Mouse (Mus musculus) urinary bladder, postnatal 4 days (tissue): ENCODE measurements around the gene Adamts9.
A peak's percentile ranks its signal among the peaks of the same experiment; 100 is the strongest.

Source experiments
- DNase-seq, 2 experiments: peaks; one replicate each; pipeline ENCODE4 v3.0.0; 2021 to 2022; ENCODE audit warnings: low spot score in 2 of 2

The Adamts9 gene

DNA sequence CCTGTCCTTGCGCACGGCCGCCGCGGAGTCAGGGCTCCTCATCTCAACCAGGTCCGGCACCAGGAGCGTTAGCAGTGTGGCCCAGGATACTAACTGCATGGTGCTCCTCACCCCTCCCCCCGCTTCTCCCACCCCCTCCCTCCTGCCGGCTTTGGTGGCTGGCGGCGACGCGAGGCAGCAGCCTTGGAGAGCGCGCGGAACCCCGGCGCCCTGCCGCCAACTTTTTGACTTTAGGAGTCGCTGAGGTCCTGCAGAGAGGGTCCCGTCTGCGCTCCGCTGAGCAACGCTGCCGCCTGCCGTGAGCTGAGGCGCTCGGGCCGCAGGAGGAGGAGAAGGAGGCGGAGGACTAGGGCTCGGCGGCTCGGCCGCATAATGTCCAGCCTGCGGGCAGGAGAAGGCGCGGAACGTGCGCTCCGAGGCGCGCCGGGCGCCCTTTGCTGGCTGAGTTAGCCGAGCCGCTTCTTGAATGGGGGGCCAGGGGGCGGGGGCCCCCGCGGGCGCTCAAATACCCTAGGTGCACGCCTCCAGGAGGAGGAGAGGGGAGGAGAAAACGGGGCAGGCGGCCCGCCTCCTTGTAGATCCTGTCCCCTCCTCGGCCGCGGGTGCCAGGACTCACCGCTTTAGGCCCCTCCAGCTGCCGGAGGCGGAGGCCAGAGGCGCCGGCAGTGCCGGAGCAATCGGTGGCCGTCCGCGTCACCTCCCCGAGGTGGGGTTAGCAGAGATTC lies at the start of gene Adamts9:
Gene Adamts9 (minus strand): TSS at position 436 of the 725 bp plus-strand sequence.
- DNase-seq: peak; percentile 86

DNA sequence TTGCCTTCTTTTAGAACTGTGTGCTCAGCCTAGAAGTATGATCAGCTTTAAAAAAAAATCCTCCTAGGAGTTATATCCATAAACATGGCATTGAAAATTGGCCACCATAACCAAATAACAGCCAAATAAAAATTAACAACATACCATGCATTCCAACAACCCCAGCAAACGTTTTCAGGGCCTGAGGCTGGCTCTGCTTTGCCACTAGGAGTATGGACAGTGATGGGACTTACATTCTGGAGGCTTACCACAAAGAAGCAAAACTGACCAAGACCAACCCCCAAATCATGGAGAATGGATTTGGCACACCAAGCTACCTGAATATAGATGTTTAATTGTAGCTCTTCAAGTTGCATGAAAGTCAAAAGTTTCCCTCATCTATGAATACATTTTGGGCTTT lies 48.3 kb upstream of the Adamts9 start:
- DNase-seq: no peak

DNA sequence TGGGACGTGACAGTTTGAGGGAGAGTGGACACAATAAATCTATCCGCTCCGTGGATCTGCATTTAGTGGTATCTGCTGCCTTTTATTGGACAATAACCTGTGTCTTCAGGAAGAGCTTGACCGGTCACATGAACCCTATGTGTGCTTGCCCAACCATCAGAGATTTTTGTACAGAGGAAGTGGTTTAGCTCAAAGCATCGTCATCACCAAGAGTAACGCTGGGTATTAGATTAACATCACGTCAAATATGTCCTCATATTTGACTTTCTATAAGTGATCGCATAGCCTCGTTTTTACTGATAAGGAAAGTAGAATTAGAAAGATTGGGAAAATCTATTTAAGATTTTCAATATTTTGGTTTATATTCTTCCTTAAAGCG lies 45.3 kb upstream of the Adamts9 start:
- no peak for DNase-seq

DNA sequence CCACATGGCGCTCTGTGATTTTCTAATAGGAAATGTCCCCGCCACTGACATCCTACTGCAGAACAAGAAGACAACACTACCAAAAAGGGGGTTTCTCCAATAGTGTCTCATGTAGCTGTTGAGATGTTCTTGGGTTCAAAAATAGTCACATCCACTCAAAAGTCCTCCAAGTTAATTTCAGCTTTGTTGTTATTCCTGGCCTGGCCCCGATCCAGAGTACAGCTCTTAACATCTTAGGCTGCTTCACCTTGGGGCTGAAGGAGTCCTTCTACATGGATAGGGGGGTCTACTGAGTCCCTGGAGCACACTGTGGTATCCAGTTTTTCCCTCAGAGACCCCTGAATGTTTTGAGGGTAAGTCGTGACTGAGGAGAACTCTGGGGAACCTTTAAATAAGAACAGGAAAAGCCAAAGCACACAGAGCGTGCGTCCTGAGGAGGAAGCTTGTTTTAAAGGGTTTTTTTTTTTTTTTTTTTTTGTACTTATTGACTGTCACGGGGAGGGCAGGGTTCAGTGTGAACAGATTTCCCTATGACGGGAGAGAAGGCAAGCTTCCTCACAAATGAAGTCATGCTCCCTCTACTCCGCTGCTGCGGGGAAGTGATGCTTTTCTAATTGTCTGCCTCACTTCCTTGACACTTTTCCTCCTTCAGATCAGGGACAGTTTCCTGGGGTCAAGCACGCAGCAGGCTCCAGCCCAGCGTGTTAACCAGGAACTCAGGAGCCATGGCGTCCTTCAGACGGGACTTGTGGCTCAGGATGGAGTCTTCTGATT lies 44.7 kb upstream of the Adamts9 start:
- no peak for DNase-seq

DNA sequence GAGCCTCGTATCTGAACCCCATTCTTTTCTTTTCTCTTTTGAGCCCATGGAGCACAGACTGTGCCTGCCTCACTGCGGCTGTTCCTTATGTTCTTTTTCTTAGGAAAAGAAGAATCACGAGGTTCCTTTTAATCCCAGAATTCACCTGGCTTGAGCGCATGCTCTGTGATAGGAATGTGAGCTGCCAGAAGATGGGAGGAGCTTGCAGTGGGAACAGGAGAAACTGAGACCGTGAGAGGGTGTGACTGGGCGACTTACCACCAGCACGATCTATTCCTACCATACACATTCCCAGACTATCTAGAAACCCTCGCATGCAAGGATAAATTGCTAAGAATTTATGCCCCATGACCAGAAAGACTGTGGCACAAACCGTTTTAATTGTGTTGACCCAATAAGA lies 44.1 kb upstream of the Adamts9 start:
- no peak for DNase-seq

DNA sequence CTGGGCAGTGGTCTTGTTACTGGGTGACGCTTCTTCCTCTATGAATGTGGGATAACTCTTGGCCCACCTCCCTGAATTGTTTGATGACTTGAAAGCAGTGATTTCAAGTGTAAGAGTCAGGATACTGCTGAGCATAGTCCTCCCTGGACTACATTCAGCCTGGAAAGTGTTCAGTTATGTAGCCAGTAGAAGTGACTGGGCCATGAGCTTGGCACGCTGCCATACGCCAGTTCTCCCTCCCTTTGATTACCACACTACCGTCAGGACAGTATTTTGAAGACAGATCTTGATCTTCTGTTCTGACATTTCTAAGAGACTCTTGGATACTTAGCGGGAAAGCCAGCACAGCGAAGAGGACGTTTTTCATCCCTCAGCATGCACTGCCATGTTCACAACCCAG lies 40.1 kb upstream of the Adamts9 start:
- DNase-seq: no peak

DNA sequence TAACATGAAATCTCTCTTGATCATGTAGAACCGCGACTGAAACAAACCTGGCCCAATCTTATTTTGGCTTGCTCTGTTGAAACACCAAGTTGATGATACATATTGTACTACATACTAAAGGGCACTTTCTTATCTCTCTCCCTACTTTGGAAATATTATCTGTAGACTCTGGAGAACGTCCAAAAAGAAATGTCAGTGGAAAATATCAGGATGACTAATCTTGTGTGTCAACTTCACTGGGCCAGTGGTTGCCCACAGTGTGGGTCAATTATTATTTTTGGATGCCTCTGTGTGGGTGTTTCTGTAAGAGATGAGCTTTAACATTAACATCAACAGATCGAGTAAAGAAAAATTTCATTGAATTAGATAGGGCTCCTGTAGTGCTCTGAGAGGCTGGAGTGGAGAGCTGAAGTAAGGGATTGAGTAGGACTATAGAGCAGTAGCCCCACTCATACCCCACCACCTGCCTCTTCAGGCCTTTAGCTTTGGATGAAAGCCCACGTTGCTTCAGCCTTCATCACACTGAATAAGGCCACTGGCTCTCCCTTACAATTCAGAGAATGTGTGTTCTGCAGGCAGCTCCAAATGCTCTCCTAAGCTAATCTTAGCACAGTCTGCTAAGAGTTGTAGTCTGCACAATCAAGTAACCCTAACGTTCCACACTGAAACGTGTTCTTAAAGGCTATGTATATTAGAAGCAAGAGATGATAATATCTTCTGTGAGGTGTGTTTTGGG lies 38.3 kb upstream of the Adamts9 start:
- no peak for DNase-seq

DNA sequence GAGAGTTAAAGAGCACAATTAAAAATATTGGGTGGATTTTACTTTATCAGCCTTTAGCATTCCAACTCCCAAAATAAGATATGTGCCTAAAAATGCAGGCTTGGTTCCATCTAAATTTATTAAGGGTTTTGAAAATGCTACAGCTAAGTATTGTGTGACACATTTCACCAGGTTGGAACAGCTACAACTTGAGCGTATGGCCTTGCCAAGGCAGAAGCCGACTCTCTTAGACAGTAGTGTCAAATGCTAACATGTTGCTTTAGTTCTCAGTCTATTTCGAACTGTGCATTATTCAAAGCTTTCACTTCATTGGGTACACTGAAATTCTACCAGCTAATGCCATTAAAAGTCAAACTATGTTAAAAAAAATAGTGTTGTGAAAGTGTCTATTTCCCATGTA lies 30.0 kb upstream of the Adamts9 start:
- no peak for DNase-seq

DNA sequence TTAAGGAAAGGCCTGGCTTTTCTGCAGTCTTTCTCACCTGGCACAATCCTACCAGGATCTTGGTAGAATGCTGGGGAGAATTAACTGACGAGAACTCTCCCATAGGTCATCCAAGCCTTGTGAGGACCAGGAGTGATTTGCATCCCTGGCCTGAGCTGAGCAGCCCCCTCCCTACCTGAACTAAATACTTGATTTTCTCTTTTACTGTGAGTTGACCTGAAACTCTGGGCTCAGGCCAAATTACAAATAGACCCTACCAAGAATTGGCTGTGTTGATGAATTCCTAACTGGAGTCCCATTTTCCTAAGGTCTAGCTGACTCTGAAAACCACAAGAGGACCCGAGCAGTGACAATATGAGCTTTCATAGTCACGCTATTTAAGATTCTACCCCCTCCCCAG lies 25.4 kb upstream of the Adamts9 start:
- no peak for DNase-seq

DNA sequence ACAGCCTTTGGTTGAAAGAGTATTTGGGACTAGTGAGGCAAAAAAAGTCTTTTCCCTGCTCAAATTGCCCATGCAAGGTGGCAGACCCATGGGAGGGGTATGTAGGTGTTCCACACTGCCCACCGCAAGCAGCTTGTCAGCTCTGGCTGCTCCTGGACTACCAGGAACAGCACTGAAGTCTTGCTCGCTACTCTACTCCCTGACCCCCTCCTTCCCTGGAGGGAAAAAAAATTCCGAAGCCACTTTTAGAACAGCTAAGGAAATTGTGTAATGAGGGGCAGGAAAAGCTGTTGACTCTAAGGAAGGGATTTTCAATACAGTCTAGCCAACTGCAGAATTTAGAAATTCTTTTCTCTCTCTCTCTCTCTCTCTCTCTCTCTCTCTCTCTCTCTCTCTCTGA lies 24.9 kb upstream of the Adamts9 start:
- no peak for DNase-seq

DNA sequence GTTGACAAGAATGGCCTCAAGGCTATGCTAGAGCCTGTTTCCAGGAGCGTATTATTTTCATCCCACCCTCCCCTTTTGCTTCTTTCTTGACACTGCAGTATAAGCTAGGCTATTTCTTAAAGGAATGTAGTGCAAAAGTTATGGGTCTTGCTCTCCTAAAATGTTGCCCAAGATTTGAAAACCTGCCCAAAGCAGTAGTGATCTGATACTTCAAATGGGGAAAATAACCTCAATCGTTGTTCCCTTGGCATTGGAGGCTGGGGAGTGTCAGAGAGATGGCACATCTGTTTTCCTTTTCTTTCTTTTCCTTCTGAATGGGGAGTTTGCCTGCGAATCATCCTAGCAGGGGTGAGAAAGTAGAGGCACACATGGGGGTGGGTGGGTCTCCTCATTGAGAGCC lies 19.7 kb upstream of the Adamts9 start:
- DNase-seq: no peak

DNA sequence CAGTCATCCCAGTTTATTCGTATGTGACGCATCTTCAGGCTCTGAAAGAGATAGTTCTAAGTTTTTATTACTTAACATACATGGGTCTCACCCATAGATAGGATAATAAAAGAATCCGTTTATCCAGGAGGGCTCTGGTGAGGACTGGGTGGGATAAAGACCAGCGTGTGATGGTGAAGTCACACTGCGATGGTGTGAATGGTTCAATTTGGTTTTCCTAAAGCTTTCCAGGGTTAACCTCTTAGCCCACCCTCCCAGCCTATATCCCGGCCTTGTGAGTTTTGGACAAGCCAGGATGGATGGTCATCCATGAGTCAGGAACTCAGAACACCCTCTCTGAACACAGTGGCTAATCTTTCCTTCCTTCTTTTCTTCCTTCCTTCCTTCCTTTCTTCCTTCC lies 17.7 kb upstream of the Adamts9 start:
- no peak for DNase-seq

DNA sequence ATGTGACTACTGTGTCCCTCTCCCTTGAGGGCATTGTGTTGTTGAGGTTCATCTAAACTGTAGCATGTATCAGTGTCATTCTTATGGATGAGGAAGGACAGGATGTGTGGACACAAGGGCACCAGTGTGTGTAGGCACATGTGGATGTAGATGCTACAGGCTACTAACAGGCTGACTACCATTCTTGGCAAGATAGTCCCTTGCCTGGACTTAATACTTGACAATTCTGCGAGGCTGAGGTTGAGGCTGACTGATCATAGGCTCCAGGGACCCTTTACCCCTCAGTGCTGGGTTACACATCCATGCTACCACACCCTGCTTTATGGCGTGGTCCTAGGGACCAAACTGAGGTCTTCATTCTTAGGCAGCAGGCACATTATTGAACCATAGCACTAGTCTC lies 16.1 kb upstream of the Adamts9 start:
- no peak for DNase-seq

DNA sequence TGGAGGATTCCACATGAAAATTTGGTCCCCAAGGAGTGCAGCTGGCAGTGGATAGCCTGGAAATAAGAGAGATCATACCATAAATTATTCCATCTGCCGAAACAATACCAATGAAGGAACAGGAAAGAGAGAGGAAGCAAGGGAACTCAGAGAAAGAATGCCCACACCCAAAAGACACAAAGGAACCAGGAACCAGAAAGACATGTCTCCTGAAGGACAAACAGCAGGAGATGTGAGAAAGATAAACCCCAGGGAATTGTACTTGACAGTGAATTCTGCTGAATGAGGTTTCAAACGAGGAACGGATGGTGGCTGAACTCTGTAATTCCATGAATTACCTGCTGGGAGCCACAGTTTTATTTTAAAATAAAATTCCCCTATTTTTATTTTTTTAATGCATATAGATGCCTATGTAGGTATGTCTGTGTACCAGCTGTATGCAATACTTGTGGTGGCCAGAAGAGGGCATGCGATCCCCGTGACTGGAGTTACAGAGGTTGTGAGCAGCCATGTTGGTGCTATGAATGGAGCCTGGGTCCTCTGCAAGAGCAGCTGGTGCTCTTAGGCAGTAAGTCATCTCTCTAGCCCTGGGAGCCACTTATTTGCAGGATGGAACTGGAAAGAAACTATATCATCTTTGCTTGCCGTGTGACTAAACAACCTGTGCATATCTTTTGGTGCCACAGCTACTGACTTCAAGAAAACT lies 4.2 kb upstream of the Adamts9 start:
- no peak for DNase-seq

DNA sequence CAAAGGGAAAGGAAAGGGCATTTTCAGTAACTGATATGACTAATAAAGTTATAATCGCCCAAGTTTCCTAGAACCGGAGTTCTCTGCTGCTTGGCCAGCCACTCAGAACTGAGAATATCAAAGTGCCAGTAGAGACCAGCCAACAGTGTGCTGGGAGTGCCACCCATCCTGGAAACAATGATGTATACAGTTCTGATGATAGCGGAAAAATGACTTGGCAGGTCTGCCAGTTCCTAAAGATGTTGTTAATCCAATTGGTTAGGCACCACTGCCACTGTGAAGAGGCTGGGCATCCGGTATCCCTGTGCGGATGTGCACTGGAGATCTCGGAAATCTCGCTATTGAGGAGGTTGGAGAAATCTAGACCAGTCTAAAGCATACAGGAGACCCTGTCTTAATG lies 1.4 kb upstream of the Adamts9 start:
- no peak for DNase-seq

DNA sequence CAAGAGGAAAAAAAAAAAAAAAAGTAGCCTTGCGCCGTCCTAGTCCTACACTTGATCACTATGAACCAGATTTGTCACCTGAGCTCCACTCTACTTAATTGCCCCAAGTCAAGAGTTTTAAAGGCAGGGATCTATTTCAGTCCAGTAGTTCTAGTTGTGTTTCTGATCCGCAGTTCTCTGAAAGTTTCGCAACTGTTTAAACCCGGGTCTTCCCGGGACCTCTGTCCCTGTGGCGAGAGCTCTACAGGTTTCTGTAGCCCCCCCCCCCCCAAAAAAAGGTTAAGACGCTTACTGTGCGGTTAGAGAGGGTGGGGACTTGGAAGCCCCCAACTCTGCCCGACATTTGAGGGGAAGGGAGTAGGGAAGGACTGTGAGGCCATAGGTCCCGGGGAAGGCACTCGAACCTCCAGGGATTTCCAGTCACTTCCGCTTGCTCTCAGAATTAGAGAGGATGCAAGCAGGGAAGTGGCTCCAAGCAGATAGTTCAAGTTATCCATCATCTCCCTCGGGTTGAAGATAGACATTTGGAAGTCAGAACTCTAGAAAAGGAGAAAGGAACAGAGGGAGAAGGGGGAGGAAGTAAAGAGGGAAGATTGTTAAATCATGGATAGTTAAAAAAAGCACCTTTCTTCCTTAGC lies 875 bp upstream of the Adamts9 start:
- DNase-seq: no peak

DNA sequence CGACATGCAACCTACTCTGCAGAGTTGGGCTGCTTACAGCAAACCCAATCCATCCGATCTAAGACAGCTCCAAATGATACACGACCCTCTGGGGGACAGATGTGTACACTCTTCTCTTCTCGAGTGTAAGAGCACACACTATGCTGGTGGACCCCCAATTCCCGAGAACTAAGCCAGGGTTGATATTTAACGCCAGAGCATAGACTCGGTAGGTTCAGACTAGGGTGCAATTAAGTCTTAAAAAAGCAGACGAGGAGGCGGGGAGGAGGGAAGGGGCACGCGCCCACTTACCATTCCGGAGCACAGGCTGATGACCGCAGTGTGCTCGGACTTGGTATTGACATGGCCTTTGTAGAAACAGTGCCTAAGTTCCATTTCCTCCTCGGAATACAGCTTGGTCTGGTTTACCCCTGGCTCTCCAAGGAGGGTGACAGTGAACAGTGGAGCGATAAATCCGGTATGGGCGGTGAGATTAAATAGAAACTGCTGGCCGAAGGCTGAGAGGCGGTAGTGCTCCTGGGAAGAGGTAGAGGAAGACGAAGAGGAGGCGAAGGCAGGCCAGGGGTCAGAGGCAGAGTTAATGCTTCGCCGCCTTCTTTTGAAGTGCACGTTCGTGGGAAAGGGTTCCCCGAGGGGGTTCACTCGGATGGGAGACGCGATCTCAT lies 1.4 kb downstream of the Adamts9 start:
- no peak for DNase-seq

DNA sequence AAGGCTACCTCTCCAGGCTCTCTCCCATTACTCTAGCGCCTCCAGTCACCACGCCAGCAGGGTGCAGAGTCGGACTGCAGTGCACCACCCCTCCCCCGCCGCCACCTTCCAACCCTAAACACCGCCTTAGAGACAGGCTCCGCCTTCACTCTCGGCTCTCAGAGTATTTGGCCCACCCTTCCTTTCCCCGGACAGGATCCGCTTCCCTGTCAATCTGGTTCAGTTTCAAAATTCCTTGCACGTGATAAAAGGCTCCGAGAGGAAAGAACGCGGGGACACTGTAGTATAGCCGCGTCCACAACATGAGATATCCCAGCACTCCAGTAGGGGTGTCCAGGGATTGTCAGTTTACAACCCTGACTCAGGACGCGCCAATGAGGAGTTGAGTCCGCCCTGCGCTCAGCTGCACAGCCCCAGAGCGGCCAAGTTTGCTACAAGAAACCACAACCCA lies 2.0 kb downstream of the Adamts9 start:
- DNase-seq: peak; percentile 84 to 85

DNA sequence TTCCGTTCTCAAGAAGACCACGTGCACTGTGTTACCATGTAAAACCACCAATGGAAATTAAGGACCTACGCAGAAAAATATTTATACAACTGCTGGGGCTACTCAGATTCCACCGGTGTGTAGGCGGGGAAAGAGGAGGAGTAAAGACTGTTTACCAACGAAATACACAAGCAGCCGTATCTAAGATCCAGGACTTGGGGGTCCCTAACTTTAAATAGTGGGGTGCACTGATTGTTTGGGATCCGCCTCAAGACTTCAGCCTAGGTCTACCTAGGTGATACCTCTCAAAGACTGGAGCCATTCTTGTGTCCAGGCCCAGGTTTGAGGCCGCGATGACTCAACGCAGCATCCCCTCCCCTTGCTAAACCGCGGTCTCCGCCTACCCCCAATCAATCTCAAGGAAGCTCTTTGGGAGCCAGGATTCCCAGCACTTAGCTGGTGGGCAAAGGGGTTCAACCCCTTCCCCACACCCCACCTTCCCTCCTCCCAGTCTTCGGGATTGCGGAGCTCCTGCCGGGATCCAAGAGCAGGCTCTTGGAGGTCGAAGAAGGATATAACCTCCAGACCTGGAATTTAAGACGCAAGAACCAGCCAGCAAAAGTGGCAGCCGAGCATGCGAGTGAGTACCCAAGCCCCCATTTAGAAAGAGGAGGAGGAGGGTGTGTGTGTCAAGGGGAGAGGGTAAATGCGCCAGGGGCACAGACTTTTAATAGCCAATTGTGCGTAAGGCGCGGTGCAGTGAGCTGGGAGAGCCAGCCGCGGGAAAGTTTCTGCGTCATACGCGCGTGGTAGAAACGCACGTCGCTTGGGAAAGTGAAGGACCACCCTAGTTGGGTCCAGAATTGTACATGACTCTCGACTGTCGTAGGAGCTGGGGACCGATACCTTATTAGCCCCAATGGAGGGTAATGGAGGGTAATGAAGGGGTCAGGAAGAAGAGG lies 2.8 kb downstream of the Adamts9 start:
- peak in 1 of 2 experiments; percentile 38 for DNase-seq

DNA sequence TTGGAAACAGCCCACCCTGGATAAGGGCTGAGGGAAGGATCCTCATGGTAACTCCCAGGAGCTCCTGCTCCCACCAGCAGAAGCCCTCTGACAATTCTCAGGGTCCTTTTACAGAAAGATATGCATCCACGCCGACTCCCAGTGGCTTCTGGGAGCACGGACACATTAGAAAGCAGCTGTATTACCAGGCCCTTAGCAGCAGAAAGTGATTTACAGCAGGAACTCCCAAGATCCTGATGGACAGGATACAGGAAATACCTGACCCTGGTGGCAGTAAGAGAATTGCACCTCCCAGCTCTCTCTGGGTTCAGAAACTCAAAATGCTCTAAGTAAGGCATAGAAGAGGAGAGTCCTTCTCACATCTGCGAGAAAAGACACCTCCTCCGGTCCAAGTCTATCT lies 15.0 kb downstream of the Adamts9 start:
- no peak for DNase-seq
